Mouse (Mus musculus) MEL (cell line): Measurements from ENCODE around the gene Fzd4. TPM values are rescaled to one million over a fixed set of nuclear protein-coding genes. Genes with fewer than 3 reads are reported as not detected.

ENCODE experiments used
- DNase-seq: peaks from one replicate; pipeline ENCODE4 v3.0.0; 2011; ENCODE audit warnings: low read depth, low spot score
- H3K27ac ChIP-seq: 2 replicates; pipeline ENCODE4 v1.5.1; 2012; ENCODE audit warnings: low read depth, mild to moderate bottlenecking, control low read depth, low read length, moderate library complexity; ENCODE audit not compliant: control insufficient read depth
- H3K27me3 ChIP-seq, 2 experiments: fragments of 150-350 bp in 1 of 2; sonication (generic) in 1 of 2; 2 replicates each; pipeline ENCODE4 v1.6.1; 2012; ENCODE audit warnings: low read length in 2 of 2, mild to moderate bottlenecking in 2 of 2, improper control_type of control experiment in 1 of 2, moderate library complexity in 1 of 2; ENCODE audit not compliant: insufficient read depth in 2 of 2, control insufficient read depth in 1 of 2
- H3K36me3 ChIP-seq, 2 experiments: 2 replicates each; pipeline ENCODE4 v1.6.1; 2012 to 2014; ENCODE audit warnings: low read length in 2 of 2, improper control_type of control experiment in 1 of 2, inconsistent platforms in 1 of 2, mild to moderate bottlenecking in 1 of 2; ENCODE audit not compliant: insufficient read depth in 2 of 2, control insufficient read depth in 1 of 2
- H3K4me1 ChIP-seq, 2 experiments: fragments of 150-350 bp in 1 of 2; sonication (generic) in 1 of 2; 2 replicates each; pipeline ENCODE4 v1.6.1; 2012; ENCODE audit warnings: low read length in 2 of 2, improper control_type of control experiment in 1 of 2, mild to moderate bottlenecking in 1 of 2; ENCODE audit not compliant: insufficient read depth in 2 of 2, control insufficient read depth in 1 of 2
- H3K4me3 ChIP-seq, 2 experiments: fragments of 150-350 bp in 1 of 2; sonication (generic) in 1 of 2; 2 replicates each; pipeline ENCODE4 v1.5.1; 2012; ENCODE audit warnings: low read depth in 2 of 2, low read length in 2 of 2, mild to moderate bottlenecking in 2 of 2, moderate library complexity in 2 of 2, control low read depth in 1 of 2, improper control_type of control experiment in 1 of 2; ENCODE audit not compliant: control insufficient read depth in 1 of 2, insufficient read depth in 1 of 2
- H3K79me2 ChIP-seq: 2 replicates; pipeline ENCODE4 v1.6.1; 2012; ENCODE audit warnings: mild to moderate bottlenecking, low read length, moderate library complexity; ENCODE audit not compliant: control insufficient read depth, poor library complexity, insufficient read depth
- H3K9ac ChIP-seq: 2 replicates; pipeline ENCODE4 v1.6.1; 2012; ENCODE audit warnings: low read depth, mild to moderate bottlenecking, control low read depth, low read length, moderate library complexity; ENCODE audit not compliant: control insufficient read depth, poor library complexity, severe bottlenecking
- H3K9me3 ChIP-seq: fragments of 150-350 bp; sonication (generic); replicated peaks from 2 replicates; pipeline ENCODE4 v1.6.1; 2012; ENCODE audit warnings: mild to moderate bottlenecking, low read length, improper control_type of control experiment, moderate library complexity; ENCODE audit not compliant: insufficient read depth
- CHD1 ChIP-seq: IDR thresholded peaks from 2 replicates; pipeline ENCODE4 v1.6.1; 2012; ENCODE audit warnings: low read depth, mild to moderate bottlenecking, inconsistent platforms, low read length, improper control_type of control experiment
- CHD2 ChIP-seq: IDR thresholded peaks from 2 replicates; pipeline ENCODE4 v1.6.1; 2011; ENCODE audit warnings: low read length, improper control_type of control experiment
- E2F4 ChIP-seq: IDR thresholded peaks from 2 replicates; pipeline ENCODE4 v1.6.1; 2011; ENCODE audit warnings: low read depth, low read length, improper control_type of control experiment, borderline replicate concordance
- EP300 ChIP-seq, 2 experiments: IDR thresholded peaks; 2 replicates each; pipeline ENCODE4 v1.6.1; 2011; ENCODE audit warnings: improper control_type of control experiment in 2 of 2, low read length in 2 of 2, low read depth in 1 of 2, mild to moderate bottlenecking in 1 of 2
- GABPA ChIP-seq: IDR thresholded peaks from 2 replicates; pipeline ENCODE4 v1.6.1; 2012; ENCODE audit warnings: low read depth, mild to moderate bottlenecking, inconsistent platforms, low read length, improper control_type of control experiment, moderate library complexity
- MAZ ChIP-seq: IDR thresholded peaks from 2 replicates; pipeline ENCODE4 v1.6.1; 2012; ENCODE audit warnings: low read depth, mild to moderate bottlenecking, inconsistent platforms, low read length, improper control_type of control experiment
- MYB ChIP-seq: IDR thresholded peaks from 2 replicates; pipeline ENCODE4 v1.6.1; 2011; ENCODE audit warnings: mild to moderate bottlenecking, low read depth, low read length, improper control_type of control experiment
- NRF1 ChIP-seq: IDR thresholded peaks from 2 replicates; pipeline ENCODE4 v1.6.1; 2014; ENCODE audit warnings: low read depth, mild to moderate bottlenecking, inconsistent platforms, low read length, improper control_type of control experiment, moderate library complexity; ENCODE audit not compliant: poor library complexity, insufficient read depth, severe bottlenecking
- POLR2AphosphoS2 ChIP-seq: IDR thresholded peaks from 2 replicates; pipeline ENCODE4 v1.6.1; 2011; ENCODE audit warnings: low read length, improper control_type of control experiment
- RCOR1 ChIP-seq: IDR thresholded peaks from 2 replicates; pipeline ENCODE4 v1.6.1; 2012; ENCODE audit warnings: low read depth, mild to moderate bottlenecking, inconsistent platforms, low read length, improper control_type of control experiment
- SIN3A ChIP-seq: IDR thresholded peaks from 2 replicates; pipeline ENCODE4 v1.6.1; 2012; ENCODE audit warnings: low read length, improper control_type of control experiment, inconsistent platforms
- SMC3 ChIP-seq: IDR thresholded peaks from 2 replicates; pipeline ENCODE4 v1.6.1; 2011; ENCODE audit warnings: low read depth, low read length, improper control_type of control experiment
- TCF12 ChIP-seq: IDR thresholded peaks from 2 replicates; pipeline ENCODE4 v1.6.1; 2014; ENCODE audit warnings: low read depth, mild to moderate bottlenecking, inconsistent platforms, low read length, improper control_type of control experiment, moderate library complexity
- USF2 ChIP-seq, 2 experiments: IDR thresholded peaks; 2 replicates each; pipeline ENCODE4 v1.6.1; 2011 to 2012; ENCODE audit warnings: improper control_type of control experiment in 2 of 2, low read length in 2 of 2, borderline replicate concordance in 1 of 2, inconsistent platforms in 1 of 2, low read depth in 1 of 2, mild to moderate bottlenecking in 1 of 2; ENCODE audit not compliant: insufficient read depth in 1 of 2
- ZKSCAN1 ChIP-seq: IDR thresholded peaks from 2 replicates; pipeline ENCODE4 v1.6.1; 2012; ENCODE audit warnings: low read depth, mild to moderate bottlenecking, inconsistent platforms, low read length, improper control_type of control experiment, moderate library complexity
- ZMIZ1 ChIP-seq: IDR thresholded peaks from 2 replicates; pipeline ENCODE4 v1.6.1; 2012; ENCODE audit warnings: low read depth, mild to moderate bottlenecking, inconsistent platforms, low read length, improper control_type of control experiment, moderate library complexity
- polyA plus RNA-seq, 2 experiments: library from polyadenylated mRNA; stranded (reverse) in 1 of 2; unstranded in 1 of 2; fragments of >175 nt in 1 of 2; fragments of >200 nt in 1 of 2; gene quantifications; 2 replicates each; pipeline versions ENCODE4 v1.2.1 to v1.2.4; 2012; ENCODE audit warnings: low replicate concordance in 2 of 2, low read depth in 1 of 2; ENCODE audit not compliant: insufficient read length in 2 of 2, insufficient read depth in 1 of 2, missing spikeins in 1 of 2
- total RNA-seq: library from RNA; depleted of rRNA; stranded (reverse); fragments of 300-350 nt; gene quantifications from 2 replicates; pipeline ENCODE4 v1.2.3, GENCODE M21; 2012

The Fzd4 gene
- total and polyA plus RNA-seq, 3 experiments: 0.08 to 1.1 TPM; not detected in 1

- H3K4me3 ChIP-seq: no peak overlapping the region
- H3K79me2 ChIP-seq: no peaks in the 10 kb centered on the region
- no peak overlapping the region for H3K27ac ChIP-seq
- H3K27me3 ChIP-seq: no peaks in the 10 kb centered on the region; a peak in 1 of 4 replicates
- no peaks in the 10 kb centered on the region for H3K4me1 ChIP-seq
- no peak overlapping the region for H3K9ac ChIP-seq
- H3K36me3 ChIP-seq: no peaks in the 10 kb centered on the region
- no peak for DNase-seq
- H3K9me3 ChIP-seq: no peaks in the 10 kb centered on the region
- TF ChIP-seq CHD2 (no peak), NRF1 (no peak), MAZ (no peak), POLR2AphosphoS2 (no peak), USF2 (IDR thresholded peaks at IDR 0.05; ENCODE audit: borderline replicate concordance in 1 of 2, insufficient read depth in 1 of 2, low read depth in 1 of 2, low read length in 2 of 2) (no peak), ZKSCAN1 (no peak), EP300 (IDR thresholded peaks at IDR 0.05; ENCODE audit: low read depth in 1 of 2, low read length in 2 of 2) (no peak), SIN3A (no peak), MYB (no peak), TCF12 (no peak), ZMIZ1 (no peak)
- TF ChIP-seq, all 39 proteins: peak for 0
These were observed 12.3 kb upstream of the Fzd4 start for GRCm38 (mm10) chr7:89391831-89392230.

GRCm38 (mm10) chr7:89392388-89392787, 11.8 kb upstream of the Fzd4 start:
- H3K27me3 ChIP-seq: no peaks in the 10 kb centered on the region; a peak in 1 of 4 replicates
- no peaks in the 10 kb centered on the region for H3K36me3 ChIP-seq
- H3K27ac ChIP-seq: no peak overlapping the region
- no peaks in the 10 kb centered on the region for H3K9me3 ChIP-seq
- no peak overlapping the region for H3K4me3 ChIP-seq
- no peaks in the 10 kb centered on the region for H3K4me1 ChIP-seq
- TF ChIP-seq ZMIZ1 (no peak), SMC3 (no peak), MAZ (no peak), RCOR1 (no peak), POLR2AphosphoS2 (no peak), NRF1 (no peak), MYB (no peak), TCF12 (no peak), CHD1 (no peak), E2F4 (no peak), GABPA (no peak)
- H3K9ac ChIP-seq: no peak overlapping the region
- H3K79me2 ChIP-seq: no peaks in the 10 kb centered on the region
- no peak for DNase-seq
